ENCODE assay signal across 12 mouse cellular contexts in genomic region chr7:96971027-96971996, GRCm38 (mm10). TPM values are rescaled to one million over a fixed set of nuclear protein-coding genes. Genes with fewer than 3 reads are reported as not detected.
DNase-seq lines count a peak whose midpoint lies in the region; ATAC-seq lines count a peak whose summit lies in the region.
"Had no signal": no experiment of that assay in that cellular context is flagged by ENCODE, and none has a peak within 500 bp of the region (broad histone marks: within the 10 kb centered on the region; RNA-seq: fewer than 3 reads in every experiment).

No protein-coding gene starts in this region.

- H3K9me3 ChIP-seq in hindbrain, embryonic 13.5 days, result no peaks in the 10 kb centered on the region
- H3K9me3 ChIP-seq in hindbrain, embryonic 11.5 days (ENCODE audit: control insufficient read depth, low read length), result no peaks in the 10 kb centered on the region
- H3K9me3 ChIP-seq: neural tube, embryonic 12.5 days had no signal

- no peak overlapping the region for H3K27ac ChIP-seq in hindbrain, embryonic 13.5 days
- no peak overlapping the region for H3K27ac ChIP-seq in hindbrain, embryonic 11.5 days (ENCODE audit: low read depth, low read length)
- H3K27ac ChIP-seq in macrophage, result peak overlapping the region; percentile 46
- H3K27ac ChIP-seq: neural tube, embryonic 12.5 days had no signal

- H3K4me1 ChIP-seq in hindbrain, embryonic 13.5 days (replicated peaks), result peaks cover 11% of the 10 kb centered on the region
- no peaks in the 10 kb centered on the region for H3K4me1 ChIP-seq in hindbrain, embryonic 11.5 days (replicated peaks; ENCODE audit: control insufficient read depth, insufficient read depth, low read length)
- H3K4me1 ChIP-seq: neural tube, embryonic 12.5 days had no signal

- ATAC-seq in hindbrain, embryonic 13.5 days (ENCODE audit: low FRiP score), result no peak
- ATAC-seq in hindbrain, embryonic 11.5 days (ENCODE audit: low FRiP score), result no peak
- peak; percentile 58 for ATAC-seq in erythroblast, adult 5-6 weeks (replicated peaks; ENCODE audit: low FRiP score, poor library complexity, severe bottlenecking)
- ATAC-seq in activated CD4-positive, CD25-positive, alpha-beta regulatory T cell, adult 4 months, result no peak

- no peaks in the 10 kb centered on the region for H3K79me2 ChIP-seq in macrophage (ENCODE audit: inconsistent target)

- 0 out of 2 replicates have a peak, but pooled peaks cover 2% of the 10 kb centered on the region for H3K36me3 ChIP-seq in hindbrain, embryonic 13.5 days
- no peaks in the 10 kb centered on the region for H3K36me3 ChIP-seq in hindbrain, embryonic 11.5 days (ENCODE audit: control insufficient read depth, insufficient read depth, low read length)
- no peaks in the 10 kb centered on the region for H3K36me3 ChIP-seq in macrophage (ENCODE audit: inconsistent target)
- H3K36me3 ChIP-seq: neural tube, embryonic 12.5 days had no signal

- 69% methylated on average over 21 of the region's 21 CpGs for WGBS in hindbrain, embryonic 13.5 days
- 68% methylated on average over 21 of the region's 21 CpGs for WGBS in hindbrain, embryonic 11.5 days
- 19% methylated on average over 18 of the region's 21 CpGs for WGBS in macrophage (ENCODE audit: missing documents)

- no peak overlapping the region for H3K9ac ChIP-seq in hindbrain, embryonic 13.5 days
- H3K9ac ChIP-seq in hindbrain, embryonic 11.5 days (ENCODE audit: low read depth, low read length), result no peak overlapping the region
- H3K9ac ChIP-seq: neural tube, embryonic 12.5 days had no signal

- no peaks in the 10 kb centered on the region for H3K27me3 ChIP-seq in hindbrain, embryonic 13.5 days
- no peaks in the 10 kb centered on the region for H3K27me3 ChIP-seq in hindbrain, embryonic 11.5 days (ENCODE audit: control insufficient read depth, insufficient read depth, low read length)
- H3K27me3 ChIP-seq: neural tube, embryonic 12.5 days had no signal

- no peak for DNase-seq in hindbrain, embryonic 11.5 days (ENCODE audit: low spot score)
- peak; percentile 39 for DNase-seq in kidney, postnatal 14 days
- no peak for DNase-seq in thymus, postnatal 25 days
- DNase-seq in Muller cell, postnatal 12 days (ENCODE audit: inconsistent ontology term), result no peak
- DNase-seq: adrenal gland, adult 8-10 months; gastrocnemius, postnatal 14 days; left cerebral cortex, postnatal 4 days had no signal

- H3K4me3 ChIP-seq in hindbrain, embryonic 13.5 days, result no peak overlapping the region
- H3K4me3 ChIP-seq in hindbrain, embryonic 11.5 days (ENCODE audit: low read depth, low read length), result no peak overlapping the region
- no peak overlapping the region for H3K4me3 ChIP-seq in macrophage (ENCODE audit: inconsistent target)
- H3K4me3 ChIP-seq: neural tube, embryonic 12.5 days had no signal

- H3K4me2 ChIP-seq in hindbrain, embryonic 13.5 days, result peak overlapping the region; percentile 10; the same call in 1 of the 2 replicates
- H3K4me2 ChIP-seq in hindbrain, embryonic 11.5 days (replicated peaks; ENCODE audit: low read depth, low read length), result no peak overlapping the region
- H3K4me2 ChIP-seq: neural tube, embryonic 12.5 days had no signal

RNA-seq across cellular contexts. Expression of gene Nars2, which starts 20.0 kb away (rescaled TPM):
- polyA plus RNA-seq in hindbrain, embryonic 13.5 days (2015; fragmentation: Nextera tagmentation; extraction: Ambion mirVana), result 17.5 and 17.6 TPM in 2 replicates
- 22.1 and 23.4 TPM in 2 replicates for polyA plus RNA-seq in hindbrain, embryonic 11.5 days (2014; fragmentation: Nextera tagmentation; extraction: Ambion mirVana)
- total RNA-seq in erythroblast, adult 5-6 weeks (2015; ENCODE audit: low replicate concordance), result 5.4 and 11.5 TPM in 2 replicates
- 4.9 and 7.0 TPM in 2 replicates for total RNA-seq in erythroblast, adult 5-6 weeks (2017; ENCODE audit: low replicate concordance)
- 10 to 100 TPM in 19 of 26 experiments, 1 to 10 TPM in 7; 3.2 to 35.9 (median 18.5) TPM for total RNA-seq in macrophage (2018; cell fraction: chromatin; rRNA removed)
- 1 to 10 TPM; 1.6 to 4.9 (median 2.9) TPM for total RNA-seq in macrophage (2018; cell fraction: cytosol; rRNA removed)
- total RNA-seq in macrophage (2018; cell fraction: nucleus; rRNA removed), result 10 to 100 TPM in 12 of 26 experiments, 1 to 10 TPM in 14; 1.8 to 31.1 (median 8.3) TPM
- 3.4 to 4.5 TPM (median 3.9 TPM) in 3 replicates for polyA plus RNA-seq in macrophage (2018)
- polyA plus RNA-seq in activated CD4-positive, CD25-positive, alpha-beta regulatory T cell, adult 4 months (2017; shearing (Covaris generic)), result 1 to 10 TPM; 5.3 to 9.7 TPM
